Mouse (Mus musculus): ENCODE measurements around the gene Crip2. TPM values are rescaled to one million over a fixed set of nuclear protein-coding genes. Genes with fewer than 3 reads are reported as not detected.

The Crip2 gene
- polyA plus RNA-seq, 1 experiment from 2014 or later = 78.8 TPM

- no peaks in the 10 kb centered on the region for H3K9me3 ChIP-seq
- H3K4me2 ChIP-seq (replicated peaks) = no peak overlapping the region
- no peaks in the 10 kb centered on the region for H3K27me3 ChIP-seq
- WGBS = 88% methylated on average over 4 of the region's 4 CpGs
- ATAC-seq (ENCODE audit: insufficient number of reproducible peaks, insufficient read depth, low FRiP score, low TSS enrichment) = no peak
- H3K4me1 ChIP-seq = peaks cover 6% of the 10 kb centered on the region; the same call in 1 of the 2 replicates
- H3K9ac ChIP-seq = no peak overlapping the region
- H3K36me3 ChIP-seq = peaks cover 23% of the 10 kb centered on the region
- no peak overlapping the region for H3K4me3 ChIP-seq
- no peak overlapping the region for H3K27ac ChIP-seq
These were observed 32.5 kb upstream of the Crip2 start for GRCm38 (mm10) chr12:113107431-113108124.

GRCm38 (mm10) chr12:113108528-113109283 lies 31.3 kb upstream of the Crip2 start:
- WGBS = 86% methylated on average over 17 of the region's 17 CpGs
- H3K9ac ChIP-seq = no peak overlapping the region
- H3K9me3 ChIP-seq = no peaks in the 10 kb centered on the region
- no peak for ATAC-seq (ENCODE audit: insufficient number of reproducible peaks, insufficient read depth, low FRiP score, low TSS enrichment)
- H3K4me2 ChIP-seq (replicated peaks) = no peak overlapping the region
- H3K4me3 ChIP-seq = no peak overlapping the region
- peaks cover 33% of the 10 kb centered on the region for H3K36me3 ChIP-seq
- no peaks in the 10 kb centered on the region for H3K27me3 ChIP-seq
- H3K4me1 ChIP-seq = peaks cover 6% of the 10 kb centered on the region; the same call in 1 of the 2 replicates
- no peak overlapping the region for H3K27ac ChIP-seq

- H3K4me2 ChIP-seq (replicated peaks) = no peak overlapping the region
- no peaks in the 10 kb centered on the region for H3K9me3 ChIP-seq
- no peak overlapping the region for H3K4me3 ChIP-seq
- H3K27me3 ChIP-seq = no peaks in the 10 kb centered on the region
- no peak overlapping the region for H3K9ac ChIP-seq
- peaks cover 34% of the 10 kb centered on the region for H3K36me3 ChIP-seq
- H3K27ac ChIP-seq = no peak overlapping the region
- H3K4me1 ChIP-seq = peaks cover 6% of the 10 kb centered on the region; the same call in 1 of the 2 replicates
- 93% methylated on average over 10 of the region's 10 CpGs for WGBS
- ATAC-seq (ENCODE audit: insufficient number of reproducible peaks, insufficient read depth, low FRiP score, low TSS enrichment) = no peak
These were observed 30.2 kb upstream of the Crip2 start for GRCm38 (mm10) chr12:113109801-113110200.

GRCm38 (mm10) chr12:113114141-113114540 lies 25.9 kb upstream of the Crip2 start:
- Histone ChIP-seq H3K4me3 (no peak overlapping the region), H3K27ac (no peak overlapping the region), H3K4me2 (replicated peaks) (no peak overlapping the region), H3K9me3 (no peaks in the 10 kb centered on the region), H3K4me1 (peaks cover 4% of the 10 kb centered on the region; the same call in 1 of the 2 replicates), H3K27me3 (no peaks in the 10 kb centered on the region), H3K9ac (no peak overlapping the region), H3K36me3 (peaks cover 62% of the 10 kb centered on the region)
- WGBS = 83% methylated on average over 4 of the region's 4 CpGs
- no peak for ATAC-seq (ENCODE audit: insufficient number of reproducible peaks, insufficient read depth, low FRiP score, low TSS enrichment)

GRCm38 (mm10) chr12:113114856-113115538 lies 25.0 kb upstream of the Crip2 start:
- Histone ChIP-seq H3K9me3 (no peaks in the 10 kb centered on the region), H3K4me3 (no peak overlapping the region), H3K36me3 (peaks cover 66% of the 10 kb centered on the region), H3K4me1 (no peaks in the 10 kb centered on the region), H3K27me3 (no peaks in the 10 kb centered on the region), H3K9ac (no peak overlapping the region), H3K4me2 (replicated peaks) (no peak overlapping the region), H3K27ac (no peak overlapping the region)
- 82% methylated on average over 16 of the region's 16 CpGs for WGBS
- no peak for ATAC-seq (ENCODE audit: insufficient number of reproducible peaks, insufficient read depth, low FRiP score, low TSS enrichment)

- no peaks in the 10 kb centered on the region for H3K9me3 ChIP-seq
- 88% methylated on average over 20 of the region's 20 CpGs for WGBS
- no peak overlapping the region for H3K4me2 ChIP-seq (replicated peaks)
- H3K4me3 ChIP-seq = no peak overlapping the region
- H3K9ac ChIP-seq = no peak overlapping the region
- 0 out of 2 replicates have a peak, but pooled peaks have one; percentile 29 for ATAC-seq (ENCODE audit: insufficient number of reproducible peaks, insufficient read depth, low FRiP score, low TSS enrichment)
- H3K27ac ChIP-seq = no peak overlapping the region
- no peaks in the 10 kb centered on the region for H3K27me3 ChIP-seq
- H3K4me1 ChIP-seq = no peaks in the 10 kb centered on the region
- peaks cover 86% of the 10 kb centered on the region for H3K36me3 ChIP-seq
These were observed 20.3 kb upstream of the Crip2 start for GRCm38 (mm10) chr12:113119516-113120410.

GRCm38 (mm10) chr12:113124726-113125125 lies 15.3 kb upstream of the Crip2 start:
- no peaks in the 10 kb centered on the region for H3K9me3 ChIP-seq
- H3K27ac ChIP-seq = no peak overlapping the region
- no peaks in the 10 kb centered on the region for H3K27me3 ChIP-seq
- peaks cover 100% of the 10 kb centered on the region for H3K36me3 ChIP-seq
- no peak overlapping the region for H3K4me2 ChIP-seq (replicated peaks)
- 84% methylated on average over 6 of the region's 6 CpGs for WGBS
- no peak overlapping the region for H3K9ac ChIP-seq
- no peaks in the 10 kb centered on the region for H3K4me1 ChIP-seq
- no peak overlapping the region for H3K4me3 ChIP-seq
- ATAC-seq (ENCODE audit: insufficient number of reproducible peaks, insufficient read depth, low FRiP score, low TSS enrichment) = no peak

GRCm38 (mm10) chr12:113130732-113131131 lies 9.3 kb upstream of the Crip2 start:
- Histone ChIP-seq H3K9me3 (no peaks in the 10 kb centered on the region), H3K27me3 (no peaks in the 10 kb centered on the region), H3K4me1 (no peaks in the 10 kb centered on the region), H3K4me2 (replicated peaks) (no peak overlapping the region), H3K9ac (no peak overlapping the region), H3K36me3 (peaks cover 100% of the 10 kb centered on the region), H3K27ac (no peak overlapping the region), H3K4me3 (no peak overlapping the region)
- 94% methylated on average over 8 of the region's 8 CpGs for WGBS
- ATAC-seq (ENCODE audit: insufficient number of reproducible peaks, insufficient read depth, low FRiP score, low TSS enrichment) = no peak

- H3K4me3 ChIP-seq = no peak overlapping the region
- no peak overlapping the region; the same call in 1 of the 2 replicates for H3K9ac ChIP-seq
- H3K9me3 ChIP-seq = no peaks in the 10 kb centered on the region
- ATAC-seq (ENCODE audit: insufficient number of reproducible peaks, insufficient read depth, low FRiP score, low TSS enrichment) = no peak
- peaks cover 100% of the 10 kb centered on the region for H3K36me3 ChIP-seq
- WGBS = 97% methylated on average over 14 of the region's 14 CpGs
- H3K4me2 ChIP-seq (replicated peaks) = no peak overlapping the region
- no peaks in the 10 kb centered on the region for H3K27me3 ChIP-seq
- no peak overlapping the region for H3K27ac ChIP-seq
- no peaks in the 10 kb centered on the region for H3K4me1 ChIP-seq
These were observed 8.4 kb upstream of the Crip2 start for GRCm38 (mm10) chr12:113131601-113132000.

GRCm38 (mm10) chr12:113132567-113132966 lies 7.5 kb upstream of the Crip2 start:
- no peak overlapping the region for H3K9ac ChIP-seq
- no peak overlapping the region for H3K4me3 ChIP-seq
- H3K4me1 ChIP-seq = no peaks in the 10 kb centered on the region
- no peak overlapping the region for H3K4me2 ChIP-seq (replicated peaks)
- 88% methylated on average over 2 of the region's 2 CpGs for WGBS
- no peaks in the 10 kb centered on the region for H3K9me3 ChIP-seq
- no peaks in the 10 kb centered on the region for H3K27me3 ChIP-seq
- no peak overlapping the region for H3K27ac ChIP-seq
- H3K36me3 ChIP-seq = peaks cover 100% of the 10 kb centered on the region
- ATAC-seq (ENCODE audit: insufficient number of reproducible peaks, insufficient read depth, low FRiP score, low TSS enrichment) = no peak

GRCm38 (mm10) chr12:113133260-113133659 lies 6.8 kb upstream of the Crip2 start:
- Histone ChIP-seq H3K4me2 (replicated peaks) (no peak overlapping the region), H3K4me1 (no peaks in the 10 kb centered on the region), H3K9me3 (no peaks in the 10 kb centered on the region), H3K4me3 (no peak overlapping the region), H3K27ac (no peak overlapping the region), H3K9ac (no peak overlapping the region), H3K27me3 (no peaks in the 10 kb centered on the region), H3K36me3 (peaks cover 100% of the 10 kb centered on the region)
- ATAC-seq (ENCODE audit: insufficient number of reproducible peaks, insufficient read depth, low FRiP score, low TSS enrichment) = no peak
- WGBS = 93% methylated on average over 9 of the region's 9 CpGs
